Mouse (Mus musculus) right cerebral cortex, postnatal 4 days (tissue): ENCODE measurements at regions not wholly inside any gene's neighbourhood (a gene's known extent, or its start where the extent isn't known, plus 50 kb on each side); places are given as distances from the start of the nearest gene placed in this dataset.
"Not testable (repeated sequence)": the region's sequence is repeated elsewhere in the genome, so short reads cannot be mapped to it uniquely, and the experiment has no call there.

ENCODE experiments used
- DNase-seq: peaks from one replicate; pipeline ENCODE4 v3.0.0-alpha.2; 2022

DNA sequence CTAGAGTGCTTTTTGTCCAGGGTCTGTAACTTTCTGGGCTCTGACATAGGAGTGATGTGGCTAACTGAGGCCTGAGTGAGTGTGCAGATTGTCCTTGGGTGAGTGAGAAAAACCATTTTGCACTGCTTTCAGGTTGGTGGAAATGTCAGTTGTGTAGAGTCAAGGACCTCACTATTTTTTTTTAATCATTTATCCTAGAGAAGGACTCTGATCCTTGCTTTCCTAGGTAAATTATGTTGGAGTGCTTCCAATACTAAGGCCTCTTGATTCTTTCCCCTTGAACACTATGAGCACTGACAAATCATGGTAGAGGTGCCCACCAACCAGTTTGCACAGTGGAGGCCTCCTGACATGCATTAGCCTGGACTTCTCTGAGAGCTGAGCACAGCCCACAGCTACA, 233.6 kb downstream of the Utp18 start:
- DNase-seq = not testable (repeated sequence)
